Mouse (Mus musculus) small intestine, adult 2 months (tissue): ENCODE results near the gene Gm10226.

Experiments used
- CTCF ChIP-seq: fragments of 200-500 bp; IDR thresholded peaks from 2 replicates; pipeline ENCODE4 v1.5.1; 2012; ENCODE audit warnings: low read depth, mild to moderate bottlenecking, control low read depth, inconsistent platforms, low read length, moderate library complexity, mixed read lengths; ENCODE audit not compliant: insufficient replicate concordance, insufficient read length; ENCODE audit errors: extremely low read depth
- POLR2A ChIP-seq: fragments of 200-500 bp; IDR thresholded peaks from 2 replicates; pipeline ENCODE4 v1.6.1; 2012; ENCODE audit warnings: low read depth, mild to moderate bottlenecking, control low read depth, inconsistent platforms, low read length, moderate library complexity

DNA sequence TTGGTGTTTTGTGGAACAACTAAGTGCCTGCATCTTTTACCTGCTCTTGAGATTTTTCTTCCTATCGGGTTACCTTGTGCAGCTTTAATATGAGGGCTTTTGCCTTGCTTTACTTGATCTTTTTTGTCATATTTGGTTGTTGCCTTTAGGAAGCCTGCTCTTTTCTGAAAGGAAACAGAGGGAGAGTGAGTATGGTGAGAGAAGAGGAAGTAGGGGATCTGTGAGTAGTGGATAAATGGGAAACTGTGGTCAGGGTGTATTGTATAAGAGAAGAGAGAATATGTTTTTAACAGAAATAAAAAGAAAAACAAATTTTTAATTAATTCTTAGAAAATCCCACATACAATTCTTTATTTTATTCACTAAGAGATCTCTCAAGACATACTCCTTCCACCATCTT is 11.8 kb downstream of the Gm10226 start:
- TF ChIP-seq POLR2A (no peak), CTCF (no peak)
